Mouse (Mus musculus): ENCODE data around the gene Elof1. TPM values are rescaled to one million over a fixed set of nuclear protein-coding genes. Genes with fewer than 3 reads are reported as not detected.
A peak's percentile ranks its signal among the peaks of the same experiment; 100 is the strongest.
"Not testable (repeated sequence)": the region's sequence is repeated elsewhere in the genome, so short reads cannot be mapped to it uniquely, and the experiment has no call there.

Elof1 gene
- total RNA-seq, 2 experiments from 2014 or later: 53.1 to 57.9 TPM

- no peak for DNase-seq (ENCODE audit: extremely low spot score in 1 of 2, low spot score in 1 of 2)
Observed at GRCm38 (mm10) chr9:22098993-22099696, 17.8 kb downstream of the Elof1 start, which contains the start of gene Cnn1. Gene Cnn1 (plus strand): TSS chr9:22099216.

GRCm38 (mm10) chr9:22095854-22096307 lies 21.1 kb downstream of the Elof1 start:
- DNase-seq (ENCODE audit: extremely low spot score in 1 of 2, low spot score in 1 of 2): peak; percentile 41 to 68

DNA sequence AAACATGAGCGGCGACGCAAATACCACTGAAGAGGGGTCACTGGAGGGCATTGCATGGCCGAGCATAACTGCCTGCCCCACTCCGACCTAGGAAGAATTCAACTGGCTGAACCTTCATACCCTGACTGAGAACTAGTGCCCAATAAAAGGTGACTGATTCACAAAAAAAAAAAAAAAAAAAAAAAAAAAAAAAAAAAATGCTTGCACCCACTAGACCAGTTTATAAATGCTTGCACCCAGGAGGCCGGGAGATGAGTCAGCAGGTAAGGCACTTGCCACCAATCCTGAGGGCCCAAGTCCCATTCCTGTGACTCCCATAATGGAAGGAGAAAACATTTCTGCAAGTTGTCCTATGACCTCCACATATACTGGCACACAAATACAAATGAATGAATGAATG lies 24.2 kb downstream of the Elof1 start:
- no peak for DNase-seq (ENCODE audit: extremely low spot score in 1 of 2, low spot score in 1 of 2)

GRCm38 (mm10) chr9:22089986-22090385 lies 27.0 kb downstream of the Elof1 start:
- DNase-seq (ENCODE audit: extremely low spot score in 1 of 2, low spot score in 1 of 2): no peak

DNA sequence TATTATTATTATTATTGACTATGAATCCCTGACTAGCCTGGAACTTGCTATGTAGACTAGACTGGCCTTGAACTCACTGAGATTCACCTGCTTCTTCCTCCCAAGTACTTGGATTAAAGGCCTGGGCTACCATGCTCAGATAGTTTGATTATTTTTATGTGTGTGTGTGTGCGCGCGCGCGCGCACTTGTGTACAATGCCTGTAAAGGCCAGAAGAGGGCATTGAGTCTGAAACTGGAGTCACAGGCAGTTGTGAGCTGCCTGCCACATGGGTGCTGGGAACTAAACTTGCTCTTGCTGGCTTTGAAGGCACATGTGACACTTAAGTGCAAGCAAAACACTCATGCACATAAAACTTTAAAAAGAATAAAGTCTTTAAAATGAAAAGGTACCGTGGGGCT lies 27.7 kb downstream of the Elof1 start:
- DNase-seq (ENCODE audit: extremely low spot score in 1 of 2, low spot score in 1 of 2): no peak

DNA sequence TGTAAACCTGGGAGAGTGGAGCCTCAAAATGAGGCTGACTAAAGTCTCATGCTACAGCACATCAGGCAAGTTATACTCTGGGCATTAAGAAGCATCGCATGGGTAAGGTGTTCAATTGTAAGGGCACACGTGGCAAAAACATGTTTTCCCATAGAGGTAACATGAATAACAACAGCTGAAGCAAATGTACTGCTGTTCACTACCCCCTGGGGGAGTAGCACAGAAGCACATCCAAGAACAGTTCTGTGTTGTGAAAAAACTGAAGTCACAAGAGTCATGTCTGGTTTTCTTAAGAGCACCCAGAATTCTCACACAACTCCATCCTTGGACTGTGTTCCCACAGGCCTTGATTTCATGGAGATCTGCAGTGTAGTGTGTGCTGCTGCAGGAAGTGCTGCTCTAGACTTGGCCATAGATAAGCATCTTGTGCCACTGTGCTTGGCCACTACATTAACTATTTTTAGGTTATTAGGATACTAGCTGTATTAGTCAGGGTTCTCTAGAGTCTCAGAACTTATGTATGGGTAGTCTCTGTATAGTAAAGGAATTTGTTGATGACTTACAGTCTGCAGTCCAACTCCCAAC lies 29.8 kb downstream of the Elof1 start:
- DNase-seq (ENCODE audit: extremely low spot score in 1 of 2, low spot score in 1 of 2): no peak

DNA sequence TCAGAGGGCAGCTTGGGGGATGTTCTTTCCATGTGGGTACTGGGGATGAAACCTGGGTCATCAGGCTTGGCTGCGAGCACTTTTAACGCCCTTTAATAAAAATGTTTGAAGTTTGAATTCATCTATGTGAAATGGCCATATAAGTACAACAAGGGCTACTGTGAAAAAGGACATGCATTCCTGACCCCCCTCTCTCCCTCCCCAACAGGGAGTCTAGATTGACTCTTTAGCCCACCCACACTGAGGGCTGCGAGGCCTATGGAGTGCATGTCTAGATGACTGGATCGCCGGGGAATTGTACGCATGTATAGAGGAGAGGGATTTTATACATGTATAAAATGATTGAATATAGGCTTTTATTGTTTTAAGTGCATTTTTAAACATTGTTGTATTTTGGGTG lies 31.0 kb downstream of the Elof1 start:
- DNase-seq (ENCODE audit: extremely low spot score in 1 of 2, low spot score in 1 of 2): no peak

DNA sequence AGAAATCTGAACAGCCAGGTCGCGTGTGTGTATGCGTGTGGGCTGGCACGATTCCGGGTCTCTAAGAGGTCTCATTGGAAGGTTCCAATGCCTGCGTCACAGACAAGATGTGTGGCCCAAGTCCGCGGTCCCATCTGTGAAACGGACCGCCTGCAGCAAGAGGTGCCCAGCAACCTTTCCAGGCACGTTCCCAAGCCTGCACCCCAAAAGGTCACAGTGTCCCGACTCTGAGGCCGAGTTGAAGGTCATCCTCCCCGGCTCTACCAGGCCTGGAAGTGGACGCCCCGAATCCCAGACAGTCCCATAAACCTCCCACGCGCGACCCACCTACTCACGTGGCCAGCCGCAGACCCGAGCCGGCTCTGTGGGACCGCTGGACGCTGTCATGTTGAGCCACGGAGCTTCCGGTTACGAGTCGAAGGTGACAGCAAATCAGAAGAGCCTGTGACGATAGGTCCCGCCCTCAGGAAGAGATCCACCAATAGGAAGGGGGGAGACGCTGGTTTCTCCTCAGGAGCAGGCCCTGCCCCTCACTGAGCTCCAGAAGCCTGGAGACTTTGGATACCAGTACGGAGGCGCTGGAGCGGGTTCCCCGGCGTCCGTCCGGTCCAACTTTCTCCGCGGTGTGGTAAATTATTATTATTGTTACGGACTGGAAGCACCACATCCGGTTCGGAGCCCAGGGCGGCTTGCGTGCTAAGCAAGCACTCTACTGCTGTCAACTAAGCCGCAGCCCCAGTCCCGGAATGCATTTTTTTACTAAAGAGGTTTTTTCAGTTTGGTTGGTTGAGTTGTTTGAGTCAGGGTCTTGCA lies 31.7 kb downstream of the Elof1 start, which contains the start of gene Ecsit:
Gene Ecsit, minus strand, starts transcription at position 417 of the 813 bp plus-strand sequence.
- DNase-seq (ENCODE audit: extremely low spot score in 1 of 2, low spot score in 1 of 2): peak; percentile 76 to 83

GRCm38 (mm10) chr9:22084667-22085021 lies 32.3 kb downstream of the Elof1 start:
- DNase-seq (ENCODE audit: extremely low spot score in 1 of 2, low spot score in 1 of 2): no peak

DNA sequence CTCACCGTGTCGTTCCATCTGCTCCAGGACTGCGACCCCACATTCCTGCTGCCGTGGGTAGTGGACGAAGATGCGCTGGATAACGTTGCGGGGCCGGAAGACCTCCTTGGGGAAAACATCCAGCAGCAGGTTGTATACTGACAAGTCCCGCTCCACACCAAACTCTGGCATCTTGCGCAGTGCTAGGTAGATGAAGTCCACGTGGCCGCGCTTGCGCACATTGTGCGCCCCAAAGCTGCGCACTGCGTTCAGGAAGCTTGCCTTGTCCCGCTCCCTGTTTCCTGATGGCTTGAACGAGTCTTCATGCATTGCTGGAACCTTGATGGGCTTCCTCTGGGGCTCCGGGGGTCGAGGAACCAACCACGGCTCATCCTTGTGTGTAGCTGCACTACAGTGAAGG lies 40.7 kb downstream of the Elof1 start:
- DNase-seq (ENCODE audit: extremely low spot score in 1 of 2, low spot score in 1 of 2): no peak

- DNase-seq (ENCODE audit: extremely low spot score in 1 of 2, low spot score in 1 of 2): not testable (repeated sequence)
Observed at GRCm38 (mm10) chr9:22075778-22076177, 41.2 kb downstream of the Elof1 start.

DNA sequence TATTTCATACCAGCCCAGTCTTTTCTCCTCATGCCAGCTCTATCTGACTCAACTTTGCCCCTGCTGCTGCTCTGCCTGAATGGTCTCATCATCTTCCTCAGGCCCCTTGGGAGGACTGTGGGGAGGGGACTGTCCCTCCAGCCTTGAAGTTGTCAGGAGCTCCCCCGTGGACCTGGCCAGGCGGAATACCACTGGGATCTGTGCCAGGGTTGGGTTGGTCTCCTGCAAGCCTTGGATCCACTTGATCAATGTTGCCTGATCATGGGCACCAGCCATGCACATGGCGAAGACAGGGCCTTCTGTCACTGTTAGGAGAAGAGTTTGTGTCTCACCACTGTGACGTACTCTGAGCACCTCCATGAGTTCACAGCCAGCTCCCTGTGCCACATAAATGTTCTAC lies 44.7 kb downstream of the Elof1 start:
- DNase-seq (ENCODE audit: extremely low spot score in 1 of 2, low spot score in 1 of 2): no peak

DNA sequence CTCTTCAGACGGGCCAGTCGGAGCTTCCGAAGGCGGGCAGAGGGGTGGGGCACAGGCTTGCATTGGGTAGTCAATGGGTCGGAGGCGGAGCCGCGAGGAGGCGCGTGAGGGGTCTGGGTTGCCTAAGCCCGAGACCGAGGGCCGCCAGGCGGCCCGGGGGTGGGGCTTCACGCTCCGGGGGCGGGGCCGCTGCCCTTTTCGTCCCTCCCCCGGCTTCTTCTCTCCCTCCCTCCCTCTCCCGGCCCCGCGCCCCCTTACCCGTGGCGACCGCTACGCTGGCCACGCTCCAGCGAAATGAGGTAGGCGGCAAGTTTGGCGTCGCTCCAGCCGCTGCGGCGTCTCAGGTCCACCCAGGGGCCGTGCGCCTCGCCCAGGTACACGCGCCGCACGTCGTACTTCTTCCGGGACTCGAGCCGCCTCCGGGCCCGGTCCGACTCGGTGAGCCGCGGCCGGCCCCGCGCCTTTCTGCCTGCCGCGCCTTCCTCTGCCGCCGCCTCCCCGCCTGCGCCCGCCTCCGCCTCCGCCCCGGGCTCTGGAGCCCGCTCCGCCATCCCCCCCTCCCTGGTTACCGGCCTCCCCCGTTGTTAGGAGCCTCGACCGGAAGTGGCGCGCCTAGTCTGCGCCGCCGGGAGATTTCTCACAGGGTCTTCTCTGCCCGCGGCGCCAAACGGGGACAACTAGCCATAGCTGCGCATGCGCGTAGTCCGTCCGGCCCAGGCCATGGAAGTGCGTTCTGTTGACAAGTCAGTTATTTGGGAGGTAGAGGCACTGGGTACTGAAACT lies 46.0 kb downstream of the Elof1 start, which contains the start of the genes Gm49318 and Zfp653:
Gene Gm49318, minus strand, starts transcription at position 469 of the 783 bp plus-strand sequence.
Gene Zfp653, minus strand, starts transcription at position 586 of the 783 bp plus-strand sequence.
- DNase-seq (ENCODE audit: extremely low spot score in 1 of 2, low spot score in 1 of 2): peak; percentile 96

DNA sequence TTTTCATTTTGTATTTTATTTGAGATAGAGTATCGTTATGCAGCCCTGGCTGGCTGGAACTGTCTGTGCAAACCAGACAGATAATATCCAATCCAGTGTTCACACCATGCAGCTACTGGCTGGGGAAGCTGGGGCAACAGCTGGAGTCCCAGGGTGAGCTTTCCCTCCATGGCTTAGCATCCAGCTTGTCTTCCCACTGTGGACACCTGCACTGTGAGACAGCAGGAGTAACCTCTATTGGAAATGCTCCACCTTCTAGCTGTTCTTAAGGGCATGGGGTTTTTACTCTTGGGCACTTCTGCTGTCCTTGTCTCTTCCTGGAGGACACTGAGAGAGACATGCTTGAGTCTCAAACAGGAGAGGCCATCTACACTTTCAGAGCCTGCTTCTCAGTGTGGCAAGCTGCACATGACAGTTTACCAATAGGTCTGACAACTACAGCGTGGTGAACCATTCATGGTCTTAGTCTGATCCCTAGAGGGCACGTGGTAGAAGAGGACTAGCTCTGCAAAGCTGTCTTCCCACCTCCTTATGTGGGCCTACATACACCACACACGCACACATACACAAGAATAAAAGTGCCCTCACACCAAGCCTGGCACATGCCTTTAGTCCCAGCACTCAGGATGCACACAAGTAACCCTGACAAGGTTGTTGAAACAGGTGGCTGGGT lies 47.0 kb downstream of the Elof1 start:
- no peak for DNase-seq (ENCODE audit: extremely low spot score in 1 of 2, low spot score in 1 of 2)

DNA sequence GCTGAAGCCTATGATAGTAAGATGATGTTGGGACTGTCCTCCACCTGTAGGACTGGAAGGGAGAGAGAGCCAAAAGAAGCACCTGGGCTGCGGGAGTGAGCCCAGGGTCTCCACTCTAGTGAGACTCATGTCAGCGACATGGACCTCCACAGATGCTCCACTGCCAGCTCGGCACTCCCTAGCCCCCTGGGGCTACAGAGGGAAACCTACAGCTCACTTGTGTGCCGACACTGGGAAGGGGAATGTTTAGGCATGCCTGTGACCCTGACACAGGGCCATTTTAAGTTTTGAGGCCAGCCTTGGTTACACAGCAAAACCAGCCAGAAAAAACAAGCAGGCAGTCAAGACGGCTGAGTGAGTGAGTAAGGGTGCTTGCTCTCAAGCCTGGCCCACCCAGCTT lies 49.8 kb downstream of the Elof1 start:
- DNase-seq (ENCODE audit: extremely low spot score in 1 of 2, low spot score in 1 of 2): no peak

- peak; percentile 39 to 67 for DNase-seq (ENCODE audit: extremely low spot score in 1 of 2, low spot score in 1 of 2)
Observed at GRCm38 (mm10) chr9:22066433-22066832, 50.5 kb downstream of the Elof1 start.

DNA sequence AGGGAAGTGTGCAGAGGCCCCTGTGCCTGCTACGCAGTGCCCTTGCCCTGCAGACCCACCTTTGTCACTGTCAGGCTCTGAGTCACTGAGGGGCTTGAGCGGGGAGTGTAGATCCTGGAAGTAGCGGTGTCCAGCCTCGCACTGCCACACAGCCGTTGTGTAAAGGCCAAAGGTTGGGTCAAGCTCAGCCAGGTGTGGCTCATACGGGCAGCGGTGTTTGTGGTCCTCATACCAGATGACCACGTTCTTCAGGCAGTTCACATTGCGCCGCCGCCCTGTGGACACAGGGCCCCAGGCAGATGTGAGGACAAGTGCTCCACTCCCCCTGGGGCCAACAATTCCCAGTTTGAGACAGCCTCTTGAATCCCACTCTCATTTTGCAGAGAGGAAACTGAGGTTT lies 51.3 kb downstream of the Elof1 start:
- no peak for DNase-seq (ENCODE audit: extremely low spot score in 1 of 2, low spot score in 1 of 2)

DNA sequence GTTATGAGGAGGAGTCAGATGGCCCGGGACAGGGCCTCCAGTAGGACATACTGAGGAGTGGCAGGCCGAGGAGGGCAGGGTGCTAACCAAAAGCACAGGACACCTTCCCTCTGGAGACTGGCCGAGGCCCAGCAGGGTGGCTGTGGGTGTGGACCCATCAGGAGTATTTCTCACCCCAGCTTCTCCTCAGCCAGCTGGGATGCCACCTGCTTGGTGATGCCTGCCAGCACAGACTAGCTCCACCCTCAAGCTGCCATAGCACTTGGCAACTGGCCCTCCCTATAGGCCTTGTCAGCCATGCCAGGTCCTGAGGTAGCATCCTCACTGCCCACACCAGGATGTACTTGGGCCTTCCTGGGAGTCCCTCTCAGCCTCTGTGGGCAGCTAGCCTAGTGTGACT lies 52.6 kb downstream of the Elof1 start:
- DNase-seq (ENCODE audit: extremely low spot score in 1 of 2, low spot score in 1 of 2): peak; percentile 39 to 54

Measured in layer of hippocampus, postnatal 25 days (tissue).